Mouse (Mus musculus): ENCODE data around the gene Zbtb22. TPM values are rescaled to one million over a fixed set of nuclear protein-coding genes. Genes with fewer than 3 reads are reported as not detected.
A peak's percentile ranks its signal among the peaks of the same experiment; 100 is the strongest.
"Not testable (repeated sequence)": the region's sequence is repeated elsewhere in the genome, so short reads cannot be mapped to it uniquely, and the experiment has no call there.

Gene Zbtb22
- polyA plus RNA-seq, 1 experiment from 2014 or later = 9.1 TPM

DNA sequence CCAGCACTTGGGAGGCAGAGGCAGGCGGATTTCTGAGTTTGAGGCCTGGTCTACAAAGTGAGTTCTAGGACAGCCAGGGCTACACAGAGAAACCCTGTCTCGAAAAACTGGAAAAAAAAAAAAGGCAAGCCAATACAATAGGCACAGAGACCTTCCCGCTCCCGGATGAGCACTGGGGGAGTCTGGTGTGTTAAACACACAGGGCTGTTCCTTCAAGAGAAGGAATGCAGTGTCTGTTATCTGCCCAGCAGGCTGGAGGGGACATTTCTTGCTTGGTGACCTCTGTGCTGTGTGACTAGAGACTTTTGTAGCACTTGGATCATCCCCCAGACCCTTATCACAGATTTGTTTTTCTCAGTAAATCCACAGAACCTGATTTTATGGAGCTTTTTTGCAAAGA, 14.1 kb upstream of the Zbtb22 start:
- H3K9me3 ChIP-seq (replicated peaks; ENCODE audit: control insufficient read depth, low read length) = no peaks in the 10 kb centered on the region
- H3K9ac ChIP-seq (ENCODE audit: low read depth, low read length) = no peak overlapping the region
- no peaks in the 10 kb centered on the region for H3K27me3 ChIP-seq (ENCODE audit: control insufficient read depth, insufficient read depth, low read depth, low read length)
- WGBS (ENCODE audit: insufficient replicate concordance) = 62% methylated on average over 4 of the region's 4 CpGs
- peak overlapping the region; percentile 52; the same call in 1 of the 2 replicates for H3K27ac ChIP-seq (ENCODE audit: low read length)
- no peak overlapping the region for H3K4me3 ChIP-seq (ENCODE audit: low read depth, low read length)
- ATAC-seq (ENCODE audit: low read depth) = no peak
- peaks cover 50% of the 10 kb centered on the region for H3K4me1 ChIP-seq (ENCODE audit: control insufficient read depth, low read depth, low read length)
- no peaks in the 10 kb centered on the region for H3K36me3 ChIP-seq (ENCODE audit: control insufficient read depth, insufficient read depth)
- no peak overlapping the region for H3K4me2 ChIP-seq (ENCODE audit: low read depth, low read length)

DNA sequence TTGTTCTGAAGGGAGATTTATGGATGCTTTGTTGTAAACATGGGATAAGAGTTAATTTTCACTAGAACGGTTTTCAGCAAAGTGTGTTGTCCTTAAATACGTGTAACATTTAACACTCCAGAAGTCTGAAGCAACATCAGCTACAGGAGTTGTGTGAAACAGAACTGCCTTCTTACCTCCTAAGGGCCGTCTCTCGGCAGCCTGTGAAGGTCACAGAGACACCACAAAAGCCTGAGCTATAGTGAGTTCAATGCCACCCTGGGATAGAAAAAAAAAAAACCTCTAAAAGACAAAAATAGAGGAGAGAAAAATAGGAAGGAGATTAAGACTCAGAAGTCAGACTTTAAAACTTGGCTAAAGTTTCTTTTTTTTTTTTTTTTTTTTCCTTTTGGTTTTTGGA, 13.6 kb upstream of the Zbtb22 start:
- H3K4me3 ChIP-seq (ENCODE audit: low read depth, low read length) = no peak overlapping the region
- WGBS (ENCODE audit: insufficient replicate concordance) = 61% methylated on average over 4 of the region's 4 CpGs
- no peaks in the 10 kb centered on the region for H3K9me3 ChIP-seq (replicated peaks; ENCODE audit: control insufficient read depth, low read length)
- 0 out of 2 replicates have a peak overlapping the region, but pooled peaks have one; percentile 19 for H3K4me2 ChIP-seq (ENCODE audit: low read depth, low read length)
- H3K27me3 ChIP-seq (ENCODE audit: control insufficient read depth, insufficient read depth, low read depth, low read length) = no peaks in the 10 kb centered on the region
- peak overlapping the region; percentile 59 for H3K27ac ChIP-seq (ENCODE audit: low read length)
- no peak for ATAC-seq (ENCODE audit: low read depth)
- no peak overlapping the region for H3K9ac ChIP-seq (ENCODE audit: low read depth, low read length)
- peaks cover 50% of the 10 kb centered on the region for H3K4me1 ChIP-seq (ENCODE audit: control insufficient read depth, low read depth, low read length)
- H3K36me3 ChIP-seq (ENCODE audit: control insufficient read depth, insufficient read depth) = no peaks in the 10 kb centered on the region

GRCm38 (mm10) chr17:33902491-33902890, 13.2 kb upstream of the Zbtb22 start:
- H3K9ac ChIP-seq (ENCODE audit: low read depth, low read length) = no peak overlapping the region
- 0 out of 2 replicates have a peak overlapping the region, but pooled peaks have one; percentile 19 for H3K4me2 ChIP-seq (ENCODE audit: low read depth, low read length)
- ATAC-seq (ENCODE audit: low read depth) = no peak
- no peak overlapping the region for H3K4me3 ChIP-seq (ENCODE audit: low read depth, low read length)
- WGBS (ENCODE audit: insufficient replicate concordance) = 21% methylated on average over 7 of the region's 7 CpGs
- H3K27ac ChIP-seq (ENCODE audit: low read length) = peak overlapping the region; percentile 59
- no peaks in the 10 kb centered on the region for H3K36me3 ChIP-seq (ENCODE audit: control insufficient read depth, insufficient read depth)
- H3K9me3 ChIP-seq (replicated peaks; ENCODE audit: control insufficient read depth, low read length) = no peaks in the 10 kb centered on the region
- no peaks in the 10 kb centered on the region for H3K27me3 ChIP-seq (ENCODE audit: control insufficient read depth, insufficient read depth, low read depth, low read length)
- H3K4me1 ChIP-seq (ENCODE audit: control insufficient read depth, low read depth, low read length) = peaks cover 46% of the 10 kb centered on the region

DNA sequence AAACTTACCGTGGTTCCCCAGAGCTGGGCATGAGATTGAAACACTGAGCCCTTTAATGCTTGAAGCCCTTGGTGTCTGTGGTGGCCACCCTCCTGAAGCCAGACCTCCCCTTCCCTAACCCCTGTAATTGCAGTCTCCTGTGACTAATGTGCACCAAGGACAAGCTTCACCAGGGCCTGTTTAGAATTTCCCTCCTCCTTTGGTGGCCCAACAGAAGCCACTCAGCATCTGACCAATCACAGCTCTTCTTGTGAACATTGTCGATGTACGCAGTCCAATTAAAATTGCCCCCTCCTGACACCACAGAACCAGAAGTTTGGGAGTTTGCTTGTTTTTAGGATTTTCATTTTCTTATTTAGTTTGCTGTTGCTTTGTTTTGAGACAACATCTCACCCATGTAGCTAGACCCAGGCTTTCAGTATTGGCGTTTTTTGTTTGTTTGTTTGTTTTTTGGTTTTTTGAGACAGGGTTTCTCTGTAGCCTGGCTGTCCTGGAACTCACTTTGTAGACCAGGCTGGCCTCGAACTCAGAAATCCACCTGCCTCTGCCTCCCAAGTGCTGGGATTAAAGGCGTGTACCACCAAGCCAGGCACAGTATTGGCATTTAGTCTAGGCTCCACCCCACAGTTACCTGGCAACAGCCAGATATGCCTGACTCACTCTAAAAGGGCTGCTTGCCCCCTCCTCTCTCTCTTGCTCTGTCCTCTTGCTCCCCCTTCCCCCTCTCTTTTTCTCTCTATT, 11.6 kb upstream of the Zbtb22 start:
- H3K9me3 ChIP-seq (replicated peaks; ENCODE audit: control insufficient read depth, low read length); H3K27ac ChIP-seq (ENCODE audit: low read length); H3K4me2 ChIP-seq (ENCODE audit: low read depth, low read length); H3K4me3 ChIP-seq (ENCODE audit: low read depth, low read length); ATAC-seq (ENCODE audit: low read depth); H3K36me3 ChIP-seq (ENCODE audit: control insufficient read depth, insufficient read depth); H3K9ac ChIP-seq (ENCODE audit: low read depth, low read length); H3K27me3 ChIP-seq (ENCODE audit: control insufficient read depth, insufficient read depth, low read depth, low read length): not testable (repeated sequence)
- WGBS (ENCODE audit: insufficient replicate concordance) = 68% methylated on average over 6 of the region's 6 CpGs
- peaks cover 43% of the 10 kb centered on the region for H3K4me1 ChIP-seq (ENCODE audit: control insufficient read depth, low read depth, low read length)

DNA sequence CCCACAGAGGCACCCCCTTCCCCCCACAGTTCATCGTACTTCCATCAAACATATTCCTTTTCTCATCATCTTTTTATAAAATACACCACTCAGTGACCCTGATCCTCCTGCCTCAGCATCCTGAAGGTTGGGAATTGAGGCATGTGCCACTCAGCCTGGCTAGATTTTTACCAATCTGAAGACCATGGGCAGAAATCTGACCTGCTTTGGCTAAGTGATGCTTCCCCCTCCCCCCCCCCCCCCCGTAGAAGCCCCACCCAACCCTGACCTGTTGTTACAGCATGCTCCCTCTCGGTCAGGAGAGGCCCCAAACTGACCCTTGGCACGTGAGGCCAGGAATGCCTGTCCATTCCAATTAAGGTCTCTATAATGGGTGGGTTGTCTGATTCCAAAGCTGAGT, 10.9 kb upstream of the Zbtb22 start, which contains the start of gene Platr17:
Gene Platr17 (plus strand): TSS at position 301 of the 400 bp plus-strand sequence.
- H3K9ac ChIP-seq (ENCODE audit: low read depth, low read length); H3K9me3 ChIP-seq (replicated peaks; ENCODE audit: control insufficient read depth, low read length); ATAC-seq (ENCODE audit: low read depth); H3K4me3 ChIP-seq (ENCODE audit: low read depth, low read length); H3K4me2 ChIP-seq (ENCODE audit: low read depth, low read length); H3K36me3 ChIP-seq (ENCODE audit: control insufficient read depth, insufficient read depth); H3K27me3 ChIP-seq (ENCODE audit: control insufficient read depth, insufficient read depth, low read depth, low read length); H3K27ac ChIP-seq (ENCODE audit: low read length): not testable (repeated sequence)
- WGBS (ENCODE audit: insufficient replicate concordance) = 22% methylated on average over 4 of the region's 4 CpGs
- H3K4me1 ChIP-seq (ENCODE audit: control insufficient read depth, low read depth, low read length) = peaks cover 36% of the 10 kb centered on the region

- H3K4me3 ChIP-seq (ENCODE audit: low read depth, low read length) = peak overlapping the region; percentile 89
- ATAC-seq (ENCODE audit: low read depth) = peak; percentile 30
- under 1% methylated on average over 42 of the region's 44 CpGs for WGBS (ENCODE audit: insufficient replicate concordance)
- peaks cover 20% of the 10 kb centered on the region for H3K36me3 ChIP-seq (ENCODE audit: control insufficient read depth, insufficient read depth)
- H3K27ac ChIP-seq (ENCODE audit: low read length) = peak overlapping the region; percentile 94
- H3K4me2 ChIP-seq (ENCODE audit: low read depth, low read length) = peak overlapping the region; percentile 95
- H3K4me1 ChIP-seq (ENCODE audit: control insufficient read depth, low read depth, low read length) = peaks cover 18% of the 10 kb centered on the region
- no peaks in the 10 kb centered on the region for H3K27me3 ChIP-seq (ENCODE audit: control insufficient read depth, insufficient read depth, low read depth, low read length)
- no peaks in the 10 kb centered on the region for H3K9me3 ChIP-seq (replicated peaks; ENCODE audit: control insufficient read depth, low read length)
- peak overlapping the region; percentile 93 for H3K9ac ChIP-seq (ENCODE audit: low read depth, low read length)
Observed at GRCm38 (mm10) chr17:33908331-33909076, 7.2 kb upstream of the Zbtb22 start.

- H3K27ac ChIP-seq (ENCODE audit: low read length) = peak within 1 kb of the TSS; percentile 94
- peak; percentile 97 for ATAC-seq (ENCODE audit: low read depth)
- peak within 1 kb of the TSS; percentile 93 for H3K9ac ChIP-seq (ENCODE audit: low read depth, low read length)
- H3K36me3 ChIP-seq (ENCODE audit: control insufficient read depth, insufficient read depth) = peaks cover 28% of the 10 kb centered on the region
- no peaks in the 10 kb centered on the region for H3K27me3 ChIP-seq (ENCODE audit: control insufficient read depth, insufficient read depth, low read depth, low read length)
- H3K4me3 ChIP-seq (ENCODE audit: low read depth, low read length) = peak within 1 kb of the TSS; percentile 89
- H3K4me2 ChIP-seq (ENCODE audit: low read depth, low read length) = peak within 1 kb of the TSS; percentile 95
- H3K9me3 ChIP-seq (replicated peaks; ENCODE audit: control insufficient read depth, low read length) = no peaks in the 10 kb centered on the region
- peaks cover 21% of the 10 kb centered on the region for H3K4me1 ChIP-seq (ENCODE audit: control insufficient read depth, low read depth, low read length)
- under 1% methylated on average over 68 of the region's 68 CpGs for WGBS (ENCODE audit: insufficient replicate concordance)
Observed at GRCm38 (mm10) chr17:33909077-33909868, 6.4 kb upstream of the Zbtb22 start, which contains the start of gene Daxx. Daxx (plus strand) TSS chr17:33909414.

DNA sequence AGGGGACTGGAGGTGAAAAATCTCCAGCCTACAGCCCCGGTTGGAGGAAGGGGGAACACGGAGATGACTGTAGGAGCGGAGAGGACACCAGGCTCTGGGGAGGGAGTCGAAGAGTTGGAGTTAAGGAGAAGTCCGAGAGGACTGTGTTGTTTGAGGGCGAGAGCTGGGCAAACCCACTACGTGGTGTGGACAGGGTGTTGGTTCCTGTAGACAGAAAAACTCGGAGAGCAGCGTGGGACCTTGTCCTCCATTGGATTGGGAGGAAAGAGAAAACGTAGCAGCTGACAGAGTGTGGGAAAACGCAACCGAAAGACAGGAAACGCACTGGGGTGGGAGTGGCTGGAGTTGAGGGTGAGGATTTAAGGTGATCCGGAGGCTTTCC, 5.8 kb upstream of the Zbtb22 start:
- Histone ChIP-seq H3K36me3 (ENCODE audit: control insufficient read depth, insufficient read depth) (peaks cover 28% of the 10 kb centered on the region), H3K27me3 (ENCODE audit: control insufficient read depth, insufficient read depth, low read depth, low read length) (no peaks in the 10 kb centered on the region), H3K4me3 (ENCODE audit: low read depth, low read length) (peak overlapping the region; percentile 89), H3K9ac (ENCODE audit: low read depth, low read length) (peak overlapping the region; percentile 93), H3K9me3 (replicated peaks; ENCODE audit: control insufficient read depth, low read length) (no peaks in the 10 kb centered on the region), H3K4me2 (ENCODE audit: low read depth, low read length) (peak overlapping the region; percentile 95), H3K4me1 (ENCODE audit: control insufficient read depth, low read depth, low read length) (peaks cover 23% of the 10 kb centered on the region), H3K27ac (ENCODE audit: low read length) (peak overlapping the region; percentile 94)
- under 1% methylated on average over 14 of the region's 14 CpGs for WGBS (ENCODE audit: insufficient replicate concordance)
- ATAC-seq (ENCODE audit: low read depth) = no peak

All from liver, embryonic 16.5 days (tissue).